Comparison of ENCODE assay signal across 25 mouse cellular contexts in genomic region chr2:45196511-45196910, GRCm38 (mm10).
DNase-seq lines count a peak whose midpoint lies in the region; ATAC-seq and TF ChIP-seq lines count a peak whose summit lies in the region.
"Had no signal": no experiment of that assay in that cellular context is flagged by ENCODE, and none has a peak within 500 bp of the region (broad histone marks: within the 10 kb centered on the region; RNA-seq: fewer than 3 reads in every experiment).

No protein-coding gene starts in this region.

- H3K4me3 ChIP-seq in gastrocnemius, adult 2 months, result no peak overlapping the region
- H3K4me3 ChIP-seq in liver, adult 2 months (ENCODE audit: insufficient read depth, low read depth, low read length), result no peak overlapping the region
- H3K4me3 ChIP-seq in liver, embryonic 11.5 days (ENCODE audit: low read depth, low read length), result no peak overlapping the region
- no peak overlapping the region for H3K4me3 ChIP-seq in brown adipose tissue, adult 24 weeks (ENCODE audit: insufficient read depth, low read depth, low read length)
- H3K4me3 ChIP-seq in midbrain, embryonic 16.5 days (ENCODE audit: low read depth, low read length), result no peak overlapping the region
- H3K4me3 ChIP-seq in midbrain, postnatal 0 days (ENCODE audit: low read depth, low read length), result no peak overlapping the region
- H3K4me3 ChIP-seq: embryonic facial prominence, embryonic 12.5 days; hindbrain, embryonic 12.5 days; kidney, embryonic 15.5 days; limb, embryonic 13.5 days; liver, embryonic 15.5 days; lung, embryonic 15.5 days had no signal

- no peak overlapping the region for H3K9ac ChIP-seq in liver, adult 2 months (ENCODE audit: low read depth, low read length)
- H3K9ac ChIP-seq in liver, embryonic 11.5 days (ENCODE audit: low read depth, low read length), result no peak overlapping the region
- H3K9ac ChIP-seq in midbrain, embryonic 16.5 days (ENCODE audit: low read depth, low read length), result no peak overlapping the region
- H3K9ac ChIP-seq in midbrain, postnatal 0 days (replicated peaks; ENCODE audit: low read length, poor library complexity, severe bottlenecking), result no peak overlapping the region
- H3K9ac ChIP-seq: embryonic facial prominence, embryonic 12.5 days; hindbrain, embryonic 12.5 days; kidney, embryonic 15.5 days; limb, embryonic 13.5 days; liver, embryonic 15.5 days; lung, embryonic 15.5 days had no signal

- peak overlapping the region; percentile 57 for H3K27ac ChIP-seq in gastrocnemius, adult 2 months
- H3K27ac ChIP-seq in liver, adult 2 months (replicated peaks; ENCODE audit: insufficient read depth, low read depth, low read length), result peak overlapping the region; percentile 61
- no peak overlapping the region for H3K27ac ChIP-seq in liver, embryonic 11.5 days (ENCODE audit: low read depth, low read length)
- peak overlapping the region; percentile 83 for H3K27ac ChIP-seq in brown adipose tissue, adult 24 weeks (replicated peaks; ENCODE audit: low read depth, low read length)
- H3K27ac ChIP-seq in midbrain, embryonic 16.5 days (ENCODE audit: low read length), result no peak overlapping the region
- H3K27ac ChIP-seq in midbrain, postnatal 0 days (ENCODE audit: low read depth, low read length), result no peak overlapping the region
- H3K27ac ChIP-seq: embryonic facial prominence, embryonic 12.5 days; hindbrain, embryonic 12.5 days; kidney, embryonic 15.5 days; liver, embryonic 15.5 days; lung, embryonic 15.5 days had no signal

- no peaks in the 10 kb centered on the region for H3K27me3 ChIP-seq in liver, adult 2 months (ENCODE audit: control insufficient read depth, insufficient read depth, low read length)
- H3K27me3 ChIP-seq in liver, embryonic 11.5 days (replicated peaks; ENCODE audit: control insufficient read depth, insufficient read depth, low read length), result no peaks in the 10 kb centered on the region
- no peaks in the 10 kb centered on the region for H3K27me3 ChIP-seq in midbrain, embryonic 16.5 days (ENCODE audit: control insufficient read depth, insufficient read depth, low read depth, low read length)
- no peaks in the 10 kb centered on the region for H3K27me3 ChIP-seq in midbrain, postnatal 0 days (ENCODE audit: insufficient read depth, low read length)
- H3K27me3 ChIP-seq: embryonic facial prominence, embryonic 12.5 days; hindbrain, embryonic 12.5 days; kidney, embryonic 15.5 days; limb, embryonic 13.5 days; liver, embryonic 15.5 days; lung, embryonic 15.5 days had no signal

- no peaks in the 10 kb centered on the region for H3K36me3 ChIP-seq in liver, adult 2 months (ENCODE audit: control insufficient read depth, insufficient read depth, low read length)
- H3K36me3 ChIP-seq in liver, embryonic 11.5 days (ENCODE audit: control insufficient read depth, insufficient read depth, low read length), result no peaks in the 10 kb centered on the region
- H3K36me3 ChIP-seq in midbrain, embryonic 16.5 days (ENCODE audit: control insufficient read depth, insufficient read depth, low read length), result no peaks in the 10 kb centered on the region
- H3K36me3 ChIP-seq in midbrain, postnatal 0 days (ENCODE audit: insufficient read depth, low read length), result no peaks in the 10 kb centered on the region
- H3K36me3 ChIP-seq: embryonic facial prominence, embryonic 12.5 days; hindbrain, embryonic 12.5 days; kidney, embryonic 15.5 days; limb, embryonic 13.5 days; liver, embryonic 15.5 days; lung, embryonic 15.5 days had no signal

- TF ChIP-seq CTCF in gastrocnemius, adult 2 months (IDR thresholded peaks at IDR 0.05), result no peak
- TF ChIP-seq CTCF in liver, adult 2 months (IDR thresholded peaks at IDR 0.05; ENCODE audit: low read depth, low read length), result no peak
- TF ChIP-seq CTCF in midbrain, postnatal 0 days (IDR thresholded peaks at IDR 0.05), result no peak

- H3K4me2 ChIP-seq in liver, embryonic 11.5 days, result no peak overlapping the region
- no peak overlapping the region for H3K4me2 ChIP-seq in midbrain, embryonic 16.5 days (ENCODE audit: low read length)
- no peak overlapping the region for H3K4me2 ChIP-seq in midbrain, postnatal 0 days (ENCODE audit: low read depth, low read length, poor library complexity, severe bottlenecking)
- H3K4me2 ChIP-seq: embryonic facial prominence, embryonic 12.5 days; heart, embryonic 11.5 days; hindbrain, embryonic 12.5 days; kidney, embryonic 15.5 days; limb, embryonic 13.5 days; liver, embryonic 15.5 days; lung, embryonic 15.5 days; midbrain, embryonic 11.5 days had no signal

- H3K4me1 ChIP-seq in liver, adult 2 months (ENCODE audit: control insufficient read depth, insufficient read depth, low read length), result no peaks in the 10 kb centered on the region; the same call in 1 of the 2 replicates
- no peaks in the 10 kb centered on the region for H3K4me1 ChIP-seq in liver, embryonic 11.5 days (replicated peaks; ENCODE audit: control insufficient read depth, insufficient read depth, low read length)
- no peaks in the 10 kb centered on the region for H3K4me1 ChIP-seq in brown adipose tissue, adult 24 weeks (ENCODE audit: control insufficient read depth, insufficient read depth, insufficient read length, low read length)
- H3K4me1 ChIP-seq in midbrain, embryonic 16.5 days (ENCODE audit: control insufficient read depth, insufficient read depth, low read length), result no peaks in the 10 kb centered on the region
- H3K4me1 ChIP-seq in midbrain, postnatal 0 days (ENCODE audit: insufficient read depth, low read length), result no peaks in the 10 kb centered on the region
- H3K4me1 ChIP-seq: hindbrain, embryonic 12.5 days; liver, embryonic 15.5 days had no signal

- no peak for TF ChIP-seq POLR2A in liver, adult 2 months (IDR thresholded peaks at IDR 0.05; ENCODE audit: extremely low read depth, insufficient read depth, low read length)

- no peak for DNase-seq in gastrocnemius, adult 2 months
- DNase-seq in gastrocnemius, postnatal 36 days, result no peak
- DNase-seq in liver, adult 2 months (ENCODE audit: extremely low read depth, low read depth, low spot score), result peak; percentile 50
- no peak for DNase-seq in liver, embryonic 11.5 days (ENCODE audit: low spot score)
- no peak for DNase-seq in midbrain, postnatal 0 days (ENCODE audit: low spot score)
- DNase-seq: adrenal gland, postnatal 10 days; cerebellum, adult 11 months; cerebellum, adult 9-11 months; heart, postnatal 10 days; kidney, adult 11 months; kidney, postnatal 36 days; retina, postnatal 1 day; right cerebral cortex, postnatal 25 days; thymus, postnatal 25 days had no signal

- 84% methylated on average over 4 of the region's 4 CpGs for WGBS in liver, adult 2 months
- 78% methylated on average over 4 of the region's 4 CpGs for WGBS in liver, embryonic 11.5 days
- WGBS in midbrain, embryonic 16.5 days, result 96% methylated on average over 4 of the region's 4 CpGs
- 92% methylated on average over 4 of the region's 4 CpGs for WGBS in midbrain, postnatal 0 days

- intact Hi-C loops in gastrocnemius, adult 2 months (cut with DNase I), result loop anchor here (5.0 kb wide), 1 partner anchor 81 kb away; no protein-coding TSS in a partner anchor
- intact Hi-C loops in gastrocnemius, postnatal 36 days (cut with DNase I), result no loop called here

- no peaks in the 10 kb centered on the region for H3K79me2 ChIP-seq in liver, adult 2 months (ENCODE audit: control insufficient read depth, insufficient read depth, low read length)

- ATAC-seq in liver, embryonic 11.5 days (replicated peaks; ENCODE audit: low FRiP score), result no peak
- peak; percentile 55; the same call in 1 of the 2 replicates for ATAC-seq in neutrophil, adult 5-6 weeks (ENCODE audit: extremely low read depth, insufficient number of reproducible peaks, low FRiP score, poor library complexity, severe bottlenecking)
- ATAC-seq in midbrain, embryonic 16.5 days, result no peak
- no peak for ATAC-seq in midbrain, postnatal 0 days (ENCODE audit: low FRiP score)

- no peaks in the 10 kb centered on the region for H3K9me3 ChIP-seq in liver, embryonic 11.5 days (ENCODE audit: control insufficient read depth, low read length)
- no peaks in the 10 kb centered on the region for H3K9me3 ChIP-seq in midbrain, embryonic 16.5 days (replicated peaks; ENCODE audit: control insufficient read depth, low read length, poor library complexity, severe bottlenecking)
- no peaks in the 10 kb centered on the region for H3K9me3 ChIP-seq in midbrain, postnatal 0 days (ENCODE audit: low read length)
- H3K9me3 ChIP-seq: embryonic facial prominence, embryonic 12.5 days; hindbrain, embryonic 12.5 days; kidney, embryonic 15.5 days; limb, embryonic 13.5 days; liver, embryonic 15.5 days; lung, embryonic 15.5 days had no signal

Comparison
In these comparisons a context has a peak if more than half of its experiments do, and no peak if none do; other contexts are left out.
1. H3K27ac ChIP-seq: peak in gastrocnemius, adult 2 months (single experiment), liver, adult 2 months (single experiment) and brown adipose tissue, adult 24 weeks (single experiment); none in liver, embryonic 11.5 days (single experiment), midbrain, embryonic 16.5 days (single experiment) and midbrain, postnatal 0 days (single experiment).